Mouse (Mus musculus): ENCODE measurements around the gene Nr2e1. TPM values are rescaled to one million over a fixed set of nuclear protein-coding genes. Genes with fewer than 3 reads are reported as not detected.

The Nr2e1 gene
- polyA plus RNA-seq, 1 experiment from 2014 or later, result not detected

DNA sequence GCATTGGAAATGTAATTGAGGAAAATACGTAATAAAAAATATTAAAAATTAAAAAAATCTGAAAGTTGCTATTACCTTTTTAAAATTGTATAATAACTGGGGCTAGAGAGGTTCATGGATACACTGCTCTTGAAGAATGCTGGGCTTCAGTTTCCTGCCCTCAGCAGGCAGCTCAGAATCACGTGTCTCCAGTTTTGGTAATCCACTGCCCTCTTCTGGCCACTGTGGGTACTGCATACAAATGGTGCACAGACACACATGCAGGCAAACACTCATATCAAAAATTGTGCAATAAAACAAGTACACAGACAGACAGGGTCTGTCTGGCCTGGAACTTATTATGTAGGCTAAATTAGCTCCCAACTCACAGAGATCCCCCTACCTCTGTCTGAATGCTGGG is 21.4 kb upstream of the Nr2e1 start:
- H3K27me3 ChIP-seq, result peaks cover 7% of the 10 kb centered on the region
- POLR2A ChIA-PET, result no interaction called here
- in situ Hi-C loops (cut with MboI; ENCODE audit: low pct_unique_long_range_greater_than_20kb), result no loop called here
- TF ChIP-seq CTCF (IDR thresholded peaks at IDR 0.05), result peak; percentile 65
- CTCF ChIA-PET, result no interaction called here
- ATAC-seq (no peak), DNase-seq (ENCODE audit: low read depth, low spot score) (no peak)

DNA sequence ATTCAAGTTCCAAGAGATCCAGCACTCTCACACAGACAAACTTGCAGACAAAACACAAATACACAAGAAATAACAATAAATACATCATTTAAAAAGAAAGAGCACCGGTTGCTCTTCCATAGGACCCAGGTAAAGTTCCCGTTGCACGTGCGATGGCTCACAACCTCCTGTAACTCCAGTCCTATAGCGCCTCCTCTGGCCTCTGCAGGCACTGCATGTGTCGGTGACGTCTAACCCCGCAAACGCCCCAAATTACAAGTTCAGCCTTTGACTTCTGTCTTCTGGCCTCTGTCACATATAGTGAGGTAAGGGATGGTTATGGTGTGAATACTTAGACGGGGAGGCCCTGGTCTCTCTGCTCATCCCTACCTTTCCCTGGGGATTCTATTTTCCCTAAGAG is 18.1 kb upstream of the Nr2e1 start:
- in situ Hi-C loops (cut with MboI; ENCODE audit: low pct_unique_long_range_greater_than_20kb), result no loop called here
- ChIA-PET POLR2A (no interaction called here), CTCF (no interaction called here)
- no peaks in the 10 kb centered on the region for H3K27me3 ChIP-seq
- no peak for DNase-seq (ENCODE audit: low read depth, low spot score)
- peak; percentile 57 for TF ChIP-seq CTCF (IDR thresholded peaks at IDR 0.05)
- no peak for ATAC-seq

DNA sequence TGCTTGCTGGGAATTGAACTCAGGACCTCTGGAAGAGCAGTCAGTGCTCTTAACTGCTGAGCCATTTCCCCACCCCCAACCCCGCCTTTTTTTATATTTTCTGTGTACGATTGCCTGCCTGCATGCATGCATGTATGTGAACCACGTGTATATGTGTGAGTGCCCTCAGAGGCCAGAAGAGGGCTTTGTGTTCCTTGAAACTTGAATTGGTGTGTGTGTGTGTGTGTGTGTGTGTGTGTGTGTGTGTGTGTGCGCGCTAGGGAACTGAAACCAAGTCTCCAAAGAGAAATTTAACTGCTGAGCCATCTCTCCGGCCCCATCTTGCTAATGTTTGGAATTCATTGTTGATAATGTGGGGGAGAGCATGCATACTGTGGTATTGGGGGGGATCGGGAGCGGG is 15.2 kb upstream of the Nr2e1 start:
- ChIA-PET POLR2A (interaction anchor here (0.6 kb wide), 1 partner anchor 31 kb away, joined by 4 read pairs; no protein-coding TSS in a partner anchor), CTCF (no interaction called here)
- TF ChIP-seq CTCF (IDR thresholded peaks at IDR 0.05), result no peak
- in situ Hi-C loops (cut with MboI; ENCODE audit: low pct_unique_long_range_greater_than_20kb), result no loop called here
- no peak for ATAC-seq
- H3K27me3 ChIP-seq, result peaks cover under 1% of the 10 kb centered on the region
- DNase-seq (ENCODE audit: low read depth, low spot score), result no peak

DNA sequence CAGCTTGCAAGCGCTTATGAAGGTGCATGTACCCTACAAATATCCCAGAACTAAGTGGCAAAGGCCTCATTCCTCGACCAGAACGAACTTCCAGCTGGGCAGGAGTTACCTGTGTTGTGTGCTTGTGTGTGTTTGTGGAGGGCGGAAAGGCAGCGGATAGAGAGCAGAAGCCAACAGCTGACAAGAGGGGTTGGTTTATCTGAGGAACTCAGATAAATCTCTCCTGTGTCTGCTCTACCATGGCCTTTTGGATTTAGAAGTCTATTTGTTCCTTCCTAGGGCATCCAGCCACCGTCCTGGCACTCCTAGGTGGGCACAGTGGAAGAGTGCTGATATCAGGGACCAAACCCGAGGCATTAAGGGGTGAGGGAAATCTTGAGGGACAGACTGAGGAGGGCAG is 9.8 kb upstream of the Nr2e1 start:
- peaks cover 35% of the 10 kb centered on the region for H3K27me3 ChIP-seq
- CTCF ChIA-PET, result no interaction called here
- TF ChIP-seq CTCF (IDR thresholded peaks at IDR 0.05), result no peak
- POLR2A ChIA-PET, result no interaction called here
- no peak for DNase-seq (ENCODE audit: low read depth, low spot score)
- in situ Hi-C loops (cut with MboI; ENCODE audit: low pct_unique_long_range_greater_than_20kb), result no loop called here
- ATAC-seq, result no peak

DNA sequence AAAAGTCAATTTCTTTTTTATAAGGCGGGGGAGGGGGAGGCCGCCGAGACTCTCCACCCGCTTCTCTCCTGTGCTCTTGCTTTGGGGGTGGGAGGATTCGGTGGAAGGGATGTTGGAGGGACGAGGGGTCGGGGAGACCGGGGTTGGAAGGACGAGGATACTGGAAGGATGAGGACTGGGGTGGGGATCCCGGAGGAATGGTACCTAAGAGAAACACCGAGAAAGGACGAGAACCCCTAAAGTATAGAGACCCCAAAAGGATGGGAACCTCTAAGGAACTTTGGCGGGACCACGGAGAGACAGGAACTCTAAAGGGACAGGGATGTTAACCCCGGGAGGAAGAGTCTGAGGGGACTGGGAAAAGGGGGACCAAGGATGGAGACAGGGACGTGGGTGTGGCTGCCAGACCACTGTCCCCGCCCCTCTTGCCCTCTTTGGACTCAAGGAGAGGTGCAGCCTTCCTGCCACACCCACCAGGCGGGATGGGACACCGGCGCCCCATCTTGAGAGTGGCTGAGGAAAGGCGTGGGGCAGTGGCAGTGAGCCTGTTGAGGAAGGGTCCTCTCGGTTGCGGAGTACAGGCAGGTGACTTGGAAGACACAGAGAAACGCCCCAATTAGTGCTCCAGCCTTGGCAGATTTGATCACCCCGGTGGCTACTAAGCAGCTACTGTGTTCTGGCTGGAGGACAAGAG is 8.7 kb upstream of the Nr2e1 start:
- ATAC-seq (no peak), DNase-seq (ENCODE audit: low read depth, low spot score) (no peak)
- no peak for TF ChIP-seq CTCF (IDR thresholded peaks at IDR 0.05)
- in situ Hi-C loops (cut with MboI; ENCODE audit: low pct_unique_long_range_greater_than_20kb), result no loop called here
- CTCF ChIA-PET, result no interaction called here
- peaks cover 35% of the 10 kb centered on the region for H3K27me3 ChIP-seq
- POLR2A ChIA-PET, result no interaction called here

DNA sequence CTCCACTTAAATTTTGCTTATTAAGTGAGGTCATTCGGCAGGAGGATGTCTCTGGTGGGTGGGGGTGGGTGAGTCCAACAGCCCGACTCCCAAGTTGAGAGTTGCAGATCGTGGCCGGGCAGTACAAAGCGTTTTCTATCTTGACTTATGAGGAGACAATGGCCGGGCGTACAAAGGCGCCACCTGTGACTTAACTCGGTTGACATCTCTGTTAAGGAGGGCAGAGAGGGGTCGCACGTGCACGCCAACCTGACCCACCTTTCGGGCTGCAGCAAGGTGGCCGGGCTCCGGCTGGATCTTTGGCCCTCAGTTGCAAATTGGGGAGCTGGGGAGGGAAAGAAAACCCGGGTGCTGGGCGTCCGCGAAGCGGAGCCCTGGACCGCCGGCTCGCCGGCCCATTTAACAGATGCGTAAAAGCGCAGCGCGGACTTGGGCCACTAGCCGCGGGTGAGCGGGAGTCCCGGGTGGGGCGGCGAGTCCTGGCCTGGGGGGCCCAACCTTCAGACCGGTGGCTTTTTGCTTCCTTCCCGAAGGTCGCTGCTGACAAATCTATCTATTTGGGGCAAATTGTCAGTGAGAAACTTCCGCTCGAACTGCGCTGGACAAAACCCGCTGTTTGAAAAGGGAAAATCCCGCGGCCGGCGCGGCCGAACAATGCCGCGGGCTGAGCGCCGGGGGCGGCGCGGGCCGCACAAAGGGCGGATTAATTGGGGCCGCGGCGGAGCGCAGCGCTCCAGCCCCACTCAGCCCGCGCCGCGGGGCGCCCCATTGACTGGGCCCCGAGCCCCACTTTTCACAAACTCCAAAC is 8.0 kb upstream of the Nr2e1 start:
- in situ Hi-C loops (cut with MboI; ENCODE audit: low pct_unique_long_range_greater_than_20kb), result no loop called here
- CTCF ChIA-PET, result no interaction called here
- TF ChIP-seq CTCF (IDR thresholded peaks at IDR 0.05), result no peak

DNA sequence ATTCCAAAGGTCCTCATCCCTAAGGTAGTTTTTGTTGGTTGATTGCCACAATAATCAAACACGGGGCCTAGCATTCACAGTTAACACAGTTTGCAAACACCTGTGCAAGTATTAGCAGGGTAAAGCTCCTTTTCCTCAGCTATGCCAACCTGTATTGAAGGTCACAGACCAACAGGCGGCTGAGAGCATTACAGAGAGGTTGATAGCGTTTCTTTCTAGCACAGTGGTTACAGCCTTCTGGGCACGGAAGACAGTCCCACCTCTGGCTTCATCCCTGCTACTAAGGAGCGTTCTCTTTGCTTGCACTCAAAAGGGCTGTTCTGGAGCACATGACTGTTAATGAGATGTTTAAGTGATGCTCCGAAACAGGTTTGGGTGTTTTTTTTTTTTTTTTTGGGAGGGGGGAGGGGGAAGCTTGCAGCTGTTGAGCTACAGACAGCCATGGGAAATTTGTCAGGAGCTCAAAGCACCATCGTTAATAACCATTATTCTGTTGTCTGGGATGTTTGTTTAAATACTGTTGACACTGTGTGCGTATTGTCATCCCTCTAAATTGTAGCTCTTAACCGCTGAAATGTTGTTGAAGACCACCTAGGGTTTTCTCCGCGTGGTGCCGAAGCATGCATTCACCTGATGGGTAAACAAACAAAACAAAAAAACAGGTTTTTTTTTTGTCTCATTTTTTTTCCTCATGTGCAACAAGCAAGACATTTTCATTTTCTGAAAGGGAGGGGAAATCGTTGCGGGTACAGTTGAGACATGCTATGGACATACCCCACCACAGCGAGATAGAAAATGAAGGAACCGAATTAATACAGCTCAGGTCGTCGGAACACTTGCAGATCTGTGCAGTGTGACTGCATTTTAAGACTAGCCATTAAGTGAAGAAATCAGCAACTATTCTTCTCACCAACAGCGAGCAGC is 7.1 kb upstream of the Nr2e1 start:
- peaks cover 49% of the 10 kb centered on the region for H3K27me3 ChIP-seq
- no peak for TF ChIP-seq CTCF (IDR thresholded peaks at IDR 0.05)
- ATAC-seq (no peak), DNase-seq (ENCODE audit: low read depth, low spot score) (no peak)
- POLR2A ChIA-PET, result interaction anchor here (0.6 kb wide), 2 partner anchors 9 to 1836 kb away, joined by 3 to 5 read pairs; no protein-coding TSS in a partner anchor
- in situ Hi-C loops (cut with MboI; ENCODE audit: low pct_unique_long_range_greater_than_20kb), result no loop called here
- CTCF ChIA-PET, result interaction anchor here (1.1 kb wide), 1 partner anchor 107 kb away, joined by 3 read pairs; no protein-coding TSS in a partner anchor

More for the DNA sequence above, 8.0 kb upstream of the Nr2e1 start:
- ATAC-seq (no peak), DNase-seq (ENCODE audit: low read depth, low spot score) (no peak)
- POLR2A ChIA-PET, result no interaction called here
- H3K27me3 ChIP-seq, result peaks cover 42% of the 10 kb centered on the region

DNA sequence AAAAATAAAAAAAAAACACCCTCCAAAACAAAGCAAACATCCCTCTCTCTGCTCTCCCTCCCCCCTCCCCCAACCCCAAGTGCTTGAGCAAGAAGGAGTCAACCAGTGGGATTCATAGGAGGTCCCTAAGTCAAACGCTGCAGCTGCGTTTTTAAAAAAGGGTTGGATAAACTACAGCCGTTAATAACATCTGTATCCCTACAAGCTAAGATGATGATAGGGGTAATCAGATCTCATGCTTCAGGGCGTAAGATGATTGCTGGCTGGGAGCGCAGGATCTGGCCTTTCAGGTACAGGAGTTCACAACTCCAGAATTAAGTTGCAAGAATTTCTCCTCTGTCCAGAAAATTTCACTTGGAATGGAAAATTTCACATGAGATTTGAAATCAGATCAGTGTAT is 6.1 kb upstream of the Nr2e1 start:
- peaks cover 56% of the 10 kb centered on the region for H3K27me3 ChIP-seq
- no peak for TF ChIP-seq CTCF (IDR thresholded peaks at IDR 0.05)
- CTCF ChIA-PET, result no interaction called here
- in situ Hi-C loops (cut with MboI; ENCODE audit: low pct_unique_long_range_greater_than_20kb), result no loop called here
- ATAC-seq (no peak), DNase-seq (ENCODE audit: low read depth, low spot score) (no peak)
- POLR2A ChIA-PET, result no interaction called here

DNA sequence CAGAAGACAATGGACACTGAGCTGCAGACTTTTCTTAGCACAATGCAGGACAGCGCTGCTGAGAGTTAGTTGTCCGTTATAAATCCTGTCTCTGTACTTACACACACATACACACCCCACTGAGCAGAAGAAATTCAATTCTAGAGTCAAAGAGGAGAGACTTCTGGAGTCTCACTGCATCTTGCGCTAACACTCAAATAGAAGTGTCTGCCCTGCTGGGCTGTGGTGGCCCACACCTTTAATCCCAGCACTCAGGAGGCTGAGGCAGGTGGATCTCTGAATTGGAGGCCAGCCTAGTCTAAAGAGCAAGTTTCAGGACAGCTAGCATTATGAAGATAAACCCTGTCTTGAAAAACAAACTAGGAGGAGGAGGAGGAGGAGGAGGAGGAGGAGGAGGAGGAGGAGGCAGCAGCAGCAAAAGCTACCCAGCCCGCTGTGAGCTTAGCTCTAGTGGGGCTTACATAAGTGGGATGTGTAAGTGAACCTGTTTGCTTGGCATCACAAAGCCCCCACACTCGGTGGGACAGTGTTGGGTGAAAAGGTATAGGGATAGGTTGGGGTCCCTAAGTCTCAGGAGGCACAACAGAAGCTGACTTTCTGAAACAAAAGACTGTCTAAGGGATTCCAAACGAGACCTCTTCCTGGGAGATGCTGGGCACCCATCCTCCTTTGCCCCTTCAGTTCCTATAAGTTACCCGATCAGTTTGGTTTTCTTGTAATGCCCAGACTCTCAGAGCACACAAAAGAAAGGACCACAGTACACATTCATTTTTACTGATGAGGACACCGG is 4.7 kb upstream of the Nr2e1 start:
- ATAC-seq, result no peak
- no peak for TF ChIP-seq CTCF (IDR thresholded peaks at IDR 0.05)
- CTCF ChIA-PET, result no interaction called here
- POLR2A ChIA-PET, result no interaction called here
- DNase-seq (ENCODE audit: low read depth, low spot score), result no peak
- H3K27me3 ChIP-seq, result peaks cover 65% of the 10 kb centered on the region
- in situ Hi-C loops (cut with MboI; ENCODE audit: low pct_unique_long_range_greater_than_20kb), result no loop called here

All from Patski (cell line).